Mouse (Mus musculus) CH12.LX (cell line): Measurements from ENCODE around the gene Sypl2.

Experiments
- EP300 ChIP-seq: IDR thresholded peaks from 2 replicates; pipeline ENCODE4 v1.6.1; 2011; ENCODE audit warnings: low read length, improper control_type of control experiment
- POLR2A ChIP-seq: IDR thresholded peaks from 2 replicates; pipeline ENCODE4 v1.6.1; 2011; ENCODE audit warnings: low read depth, mild to moderate bottlenecking, improper control_type of control experiment, low read length
- POLR2AphosphoS2 ChIP-seq: IDR thresholded peaks from 2 replicates; pipeline ENCODE4 v1.6.1; 2011; ENCODE audit warnings: low read depth, low read length, improper control_type of control experiment
- ZC3H11A ChIP-seq: IDR thresholded peaks from 2 replicates; pipeline ENCODE4 v1.6.1; 2012; ENCODE audit warnings: low read depth, mild to moderate bottlenecking, inconsistent platforms, low read length, improper control_type of control experiment

DNA sequence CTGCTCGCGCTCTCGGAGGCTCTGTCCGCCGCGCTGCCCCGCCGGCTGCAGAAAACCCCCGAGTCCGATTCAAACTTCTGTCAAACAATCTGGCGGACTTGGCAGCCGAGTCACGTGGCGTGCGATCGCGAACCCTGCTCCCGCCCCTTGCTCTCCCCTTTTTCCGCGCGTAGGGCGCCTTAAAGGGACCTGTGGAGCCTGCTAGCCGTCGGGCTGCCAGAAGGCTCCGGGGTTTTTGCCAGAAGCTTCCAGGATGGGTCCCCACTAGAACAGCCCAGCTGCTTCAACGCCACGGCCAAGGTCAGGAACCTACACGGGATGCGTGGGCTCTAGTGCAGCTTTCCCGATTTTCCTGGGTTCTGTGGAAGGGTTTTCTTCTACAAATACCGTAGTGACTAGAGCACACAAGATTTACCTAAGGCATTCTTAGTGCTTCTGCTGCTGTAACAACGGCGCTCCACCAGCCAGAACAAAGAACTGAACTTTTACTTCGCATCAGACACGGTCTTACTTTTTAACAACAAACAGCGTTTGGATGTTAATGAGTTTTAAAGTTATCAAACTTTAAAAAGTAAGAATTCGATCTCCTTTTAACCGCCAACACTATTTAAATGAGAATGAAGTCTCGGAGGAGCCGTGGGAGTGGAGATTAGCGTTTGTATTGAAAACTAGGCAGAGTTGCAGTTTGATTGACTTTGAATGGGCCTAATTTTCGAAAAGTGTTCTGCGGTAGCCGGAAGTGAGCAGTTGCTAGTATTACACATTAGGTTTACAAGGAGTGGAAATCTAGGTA is at the start of gene Sypl2:
- no peak for TF ChIP-seq EP300
- TF ChIP-seq ZC3H11A, result no peak
- TF ChIP-seq POLR2A, result no peak
- TF ChIP-seq POLR2AphosphoS2, result no peak
